Mouse (Mus musculus): Measurements from ENCODE around the gene Brms1.

GRCm38 (mm10) chr19:5094746-5095417, 53.7 kb downstream of the Brms1 start:
- TF ChIP-seq CTCF (IDR thresholded peaks at IDR 0.05; ENCODE audit: low read depth) (no peak), EP300 (IDR thresholded peaks at IDR 0.05; ENCODE audit: low read depth) (no peak)

All from heart, postnatal 0 days (tissue).